Mouse (Mus musculus): ENCODE results near the gene Mustn1.

DNA sequence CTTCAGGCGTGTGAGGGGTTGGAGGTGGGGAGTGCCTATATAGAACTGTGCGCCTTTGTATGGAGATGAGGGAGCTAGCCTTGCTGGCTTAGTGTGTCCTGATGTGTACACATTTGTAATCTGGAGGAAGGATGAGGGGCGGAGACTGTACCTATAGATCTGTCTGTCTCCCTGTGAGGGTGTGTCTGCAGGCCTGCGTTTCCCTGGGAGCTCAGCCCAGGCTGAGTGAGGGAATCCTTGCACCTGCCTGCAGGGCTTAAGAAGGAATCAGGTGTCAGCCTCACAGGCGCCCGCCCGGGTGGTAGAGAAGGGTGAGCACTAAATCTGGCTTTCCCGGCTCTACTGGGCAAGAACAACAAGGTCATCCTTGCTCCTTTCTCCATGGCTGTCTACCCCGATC, 794 bp downstream of the Mustn1 start:
- TF ChIP-seq CTCF (IDR thresholded peaks at IDR 0.05; ENCODE audit: insufficient read depth, low read depth, low read length) (no peak), POLR2A (IDR thresholded peaks at IDR 0.05; ENCODE audit: insufficient read depth, low read depth, low read length) (no peak)

Measured in olfactory bulb, adult 2 months (tissue).